Mouse (Mus musculus) ES-E14 (cell line): ENCODE measurements at regions not wholly inside any gene's neighbourhood (a gene's known extent, or its start where the extent isn't known, plus 50 kb on each side); places are given as distances from the start of the nearest gene placed in this dataset.

Experiments
- HCFC1 ChIP-seq: IDR thresholded peaks from 2 replicates; pipeline ENCODE4 v1.6.1; 2012; ENCODE audit warnings: low read length, inconsistent platforms, borderline replicate concordance; ENCODE audit not compliant: insufficient read depth
- MAFK ChIP-seq: IDR thresholded peaks from 2 replicates; pipeline ENCODE4 v1.6.1; 2014; ENCODE audit warnings: mild to moderate bottlenecking, low read depth, low read length, inconsistent platforms; ENCODE audit not compliant: insufficient read depth

- TF ChIP-seq MAFK (no peak), HCFC1 (no peak)
These were observed 63.9 kb upstream of the Mid1ip1 start for GRCm38 (mm10) chrX:10650881-10651280.
